Mouse (Mus musculus) bone marrow, adult 2 months (tissue): ENCODE data around the gene Npr2. TPM values are rescaled to one million over a fixed set of nuclear protein-coding genes. Genes with fewer than 3 reads are reported as not detected.

Experiments used
- H3K27ac ChIP-seq: fragments of 200-500 bp; 2 replicates; pipeline ENCODE4 v1.5.1; 2012; ENCODE audit warnings: low read depth, mild to moderate bottlenecking, control low read depth, inconsistent platforms, low read length; ENCODE audit not compliant: control insufficient read depth, poor library complexity, insufficient read depth
- H3K4me1 ChIP-seq: fragments of 200-500 bp; 2 replicates; pipeline ENCODE4 v1.6.1; 2011; ENCODE audit warnings: low read length; ENCODE audit not compliant: control insufficient read depth, insufficient read depth
- H3K4me3 ChIP-seq: fragments of 200-500 bp; replicated peaks from 2 replicates; pipeline ENCODE3; 2011; ENCODE audit warnings: mild to moderate bottlenecking, low read depth, low read length, control low read depth; ENCODE audit not compliant: control insufficient read depth
- CTCF ChIP-seq: fragments of 200-500 bp; IDR thresholded peaks from 2 replicates; pipeline ENCODE4 v1.5.1; 2011; ENCODE audit warnings: low read length, control low read depth; ENCODE audit not compliant: control insufficient read depth, insufficient read depth
- POLR2A ChIP-seq: fragments of 200-500 bp; IDR thresholded peaks from 2 replicates; pipeline ENCODE4 v1.6.1; 2011; ENCODE audit warnings: low read depth, mild to moderate bottlenecking, control low read depth, low read length, borderline replicate concordance; ENCODE audit not compliant: control insufficient read depth
- WGBS: fragments of 180-500 bp; shearing (Covaris S2); methylation state at CpG from one replicate; pipeline ENCODE4 v1.1.7; 2018; 5-methylcytosine and 5-hydroxymethylcytosine counted together
- polyA plus RNA-seq: library from polyadenylated mRNA; stranded (reverse); fragments of >200 nt; gene quantifications from 2 replicates; pipeline ENCODE4 v1.2.4, GENCODE M21; 2011; ENCODE audit warnings: low replicate concordance; ENCODE audit not compliant: missing spikeins, insufficient read depth, insufficient read length

Gene Npr2
- polyA plus RNA-seq, 1 experiment = 3.7 TPM

- peak overlapping the region; percentile 3; the same call in 1 of the 2 replicates for H3K27ac ChIP-seq
- H3K4me1 ChIP-seq = no peaks in the 10 kb centered on the region
- 9% methylated on average over 34 of the region's 34 CpGs for WGBS
- TF ChIP-seq POLR2A = no peak
- no peak for TF ChIP-seq CTCF
- H3K4me3 ChIP-seq = peak overlapping the region; percentile 67
These were observed 24.1 kb downstream of the Npr2 start for GRCm38 (mm10) chr4:43655656-43656338.

- WGBS = under 1% methylated on average over 34 of the region's 34 CpGs
- TF ChIP-seq POLR2A = peak; percentile 91; the same call in 1 of the 2 replicates
- TF ChIP-seq CTCF = no peak
- no peaks in the 10 kb centered on the region for H3K4me1 ChIP-seq
- H3K27ac ChIP-seq = peak within 1 kb of the TSS; percentile 3
- H3K4me3 ChIP-seq = peak within 1 kb of the TSS; percentile 67
These were observed 24.8 kb downstream of the Npr2 start, which contains the start of gene Hint2 for GRCm38 (mm10) chr4:43656339-43657109. Hint2 (minus strand) TSS chr4:43656466.

GRCm38 (mm10) chr4:43657146-43657545 is 25.4 kb downstream of the Npr2 start:
- Histone ChIP-seq H3K4me1 (no peaks in the 10 kb centered on the region), H3K27ac (no peak overlapping the region), H3K4me3 (peak overlapping the region; percentile 24)
- TF ChIP-seq POLR2A (no peak), CTCF (no peak)
- WGBS = 63% methylated on average over 4 of the region's 4 CpGs

- Histone ChIP-seq H3K4me3 (no peak overlapping the region), H3K4me1 (peaks cover 1% of the 10 kb centered on the region; the same call in 1 of the 2 replicates), H3K27ac (no peak overlapping the region)
- 24% methylated on average over 4 of the region's 4 CpGs for WGBS
- TF ChIP-seq CTCF = peak; percentile 25; the same call in 1 of the 2 replicates
- TF ChIP-seq POLR2A = no peak
These were observed 34.7 kb downstream of the Npr2 start for GRCm38 (mm10) chr4:43666412-43666811.

- TF ChIP-seq CTCF = no peak
- peak; percentile 27; the same call in 1 of the 2 replicates for TF ChIP-seq POLR2A
- H3K4me3 ChIP-seq = peak within 1 kb of the TSS; percentile 59
- H3K4me1 ChIP-seq = peaks cover 1% of the 10 kb centered on the region; the same call in 1 of the 2 replicates
- 3% methylated on average over 41 of the region's 41 CpGs for WGBS
- no peak within 1 kb of the TSS; the same call in 1 of the 2 replicates for H3K27ac ChIP-seq
These were observed 37.2 kb downstream of the Npr2 start, which contains the start of the genes Tmem8b and Fam221b for GRCm38 (mm10) chr4:43668782-43669427. Tmem8b (plus strand) TSS chr4:43668971. Fam221b (minus strand) TSS chr4:43669145.

GRCm38 (mm10) chr4:43669428-43669794 is 37.7 kb downstream of the Npr2 start:
- Histone ChIP-seq H3K27ac (no peak overlapping the region), H3K4me1 (peaks cover 1% of the 10 kb centered on the region; the same call in 1 of the 2 replicates), H3K4me3 (peak overlapping the region; percentile 59)
- TF ChIP-seq CTCF (no peak), POLR2A (no peak)
- WGBS = 2% methylated on average over 25 of the region's 25 CpGs

- WGBS = 27% methylated on average over 2 of the region's 2 CpGs
- no peak for TF ChIP-seq POLR2A
- TF ChIP-seq CTCF = peak; percentile 74
- peaks cover 1% of the 10 kb centered on the region; the same call in 1 of the 2 replicates for H3K4me1 ChIP-seq
- no peak overlapping the region for H3K27ac ChIP-seq
- no peak overlapping the region for H3K4me3 ChIP-seq
These were observed 40.3 kb downstream of the Npr2 start for GRCm38 (mm10) chr4:43672070-43672469.
